Mouse (Mus musculus) layer of hippocampus, adult 2 months (tissue): ENCODE measurements around the gene Ptger1. TPM values are rescaled to one million over a fixed set of nuclear protein-coding genes. Genes with fewer than 3 reads are reported as not detected.

Source experiments
- DNase-seq, 2 experiments: peaks; one replicate each; pipeline ENCODE4 v3.0.0; 2022; ENCODE audit warnings: low spot score in 2 of 2
- H3K27ac ChIP-seq: fragments of 200-600 bp; 2 replicates; pipeline ENCODE4 v1.8.1; 2022
- H3K4me3 ChIP-seq: fragments of 200-600 bp; 2 replicates; pipeline ENCODE4 v1.8.1; 2022; ENCODE audit warnings: mild to moderate bottlenecking
- CTCF ChIP-seq: fragments of 200-600 bp; conservative IDR thresholded peaks from 2 replicates; pipeline ENCODE4 v1.8.1; 2022; ENCODE audit warnings: antibody characterized with exemption, mild to moderate bottlenecking, moderate library complexity
- long read RNA-seq, 2 experiments: library from polyadenylated mRNA; stranded (forward); transcript quantifications; one replicate each; pipeline ENCODE4 v2.0.0; 2021; ENCODE audit warnings: borderline mapping rate in 2 of 2
- total RNA-seq, 2 experiments: library from RNA; stranded (reverse); gene quantifications; 2 replicates each; pipeline ENCODE4 v1.2.3; 2021

Gene Ptger1
- total RNA-seq: under 1 TPM; 0.42 to 0.84 TPM
- long read RNA-seq, experiment 1, partial matches to known transcripts: 0 of 1 reads
- long read RNA-seq, experiment 1, other reads (novel, unspliced or antisense): 0 of 1 reads
- long read RNA-seq, experiment 2: 0 reads

GRCm38 (mm10) chr8:83665969-83666865 is at the start of gene Ptger1:
Gene Ptger1 (plus strand): TSS chr8:83666678.
- TF ChIP-seq CTCF: peak; percentile 18; the same call in 1 of the 2 replicates
- DNase-seq: no peak
- Histone ChIP-seq H3K27ac (peak within 1 kb of the TSS; percentile 57; the same call in 1 of the 2 replicates), H3K4me3 (no peak within 1 kb of the TSS)

GRCm38 (mm10) chr8:83617111-83617510 is 49.4 kb upstream of the Ptger1 start:
- H3K27ac ChIP-seq: no peak overlapping the region
- H3K4me3 ChIP-seq: no peak overlapping the region
- no peak for DNase-seq
- no peak for TF ChIP-seq CTCF

- TF ChIP-seq CTCF: no peak
- Histone ChIP-seq H3K4me3 (no peak overlapping the region), H3K27ac (no peak overlapping the region)
- DNase-seq: no peak
These were observed 47.9 kb upstream of the Ptger1 start for GRCm38 (mm10) chr8:83618566-83618965.

- no peak for TF ChIP-seq CTCF
- Histone ChIP-seq H3K27ac (no peak overlapping the region), H3K4me3 (no peak overlapping the region)
- DNase-seq: no peak
These were observed 46.8 kb upstream of the Ptger1 start for GRCm38 (mm10) chr8:83619568-83620285.

- no peak for TF ChIP-seq CTCF
- DNase-seq: no peak
- peak overlapping the region; percentile 83 for H3K27ac ChIP-seq
- H3K4me3 ChIP-seq: peak overlapping the region; percentile 67
These were observed 44.6 kb upstream of the Ptger1 start for GRCm38 (mm10) chr8:83621691-83622388.

GRCm38 (mm10) chr8:83622389-83622989 is 44.0 kb upstream of the Ptger1 start:
- H3K4me3 ChIP-seq: peak overlapping the region; percentile 67
- peak overlapping the region; percentile 83 for H3K27ac ChIP-seq
- DNase-seq: peak; percentile 91 to 92
- peak; percentile 97 for TF ChIP-seq CTCF

GRCm38 (mm10) chr8:83623549-83623948 is 42.9 kb upstream of the Ptger1 start:
- Histone ChIP-seq H3K27ac (no peak overlapping the region), H3K4me3 (no peak overlapping the region)
- no peak for TF ChIP-seq CTCF
- no peak for DNase-seq

- TF ChIP-seq CTCF: peak; percentile 79
- no peak overlapping the region for H3K4me3 ChIP-seq
These were observed 41.7 kb upstream of the Ptger1 start for GRCm38 (mm10) chr8:83624739-83625138.

GRCm38 (mm10) chr8:83625676-83626299 is 40.7 kb upstream of the Ptger1 start:
- DNase-seq: no peak
- H3K4me3 ChIP-seq: no peak overlapping the region
- TF ChIP-seq CTCF: no peak
- no peak overlapping the region for H3K27ac ChIP-seq

More at GRCm38 (mm10) chr8:83624739-83625138, 41.7 kb upstream of the Ptger1 start:
- DNase-seq: no peak
- no peak overlapping the region for H3K27ac ChIP-seq

- no peak overlapping the region for H3K4me3 ChIP-seq
- no peak for TF ChIP-seq CTCF
- no peak for DNase-seq
- no peak overlapping the region for H3K27ac ChIP-seq
These were observed 34.3 kb upstream of the Ptger1 start for GRCm38 (mm10) chr8:83632083-83632707.

GRCm38 (mm10) chr8:83638856-83639255 is 27.6 kb upstream of the Ptger1 start:
- no peak for TF ChIP-seq CTCF
- no peak for DNase-seq
- no peak overlapping the region for H3K4me3 ChIP-seq
- no peak overlapping the region for H3K27ac ChIP-seq
